ENCODE assay signal across 13 mouse cellular contexts in the genomic region with DNA sequence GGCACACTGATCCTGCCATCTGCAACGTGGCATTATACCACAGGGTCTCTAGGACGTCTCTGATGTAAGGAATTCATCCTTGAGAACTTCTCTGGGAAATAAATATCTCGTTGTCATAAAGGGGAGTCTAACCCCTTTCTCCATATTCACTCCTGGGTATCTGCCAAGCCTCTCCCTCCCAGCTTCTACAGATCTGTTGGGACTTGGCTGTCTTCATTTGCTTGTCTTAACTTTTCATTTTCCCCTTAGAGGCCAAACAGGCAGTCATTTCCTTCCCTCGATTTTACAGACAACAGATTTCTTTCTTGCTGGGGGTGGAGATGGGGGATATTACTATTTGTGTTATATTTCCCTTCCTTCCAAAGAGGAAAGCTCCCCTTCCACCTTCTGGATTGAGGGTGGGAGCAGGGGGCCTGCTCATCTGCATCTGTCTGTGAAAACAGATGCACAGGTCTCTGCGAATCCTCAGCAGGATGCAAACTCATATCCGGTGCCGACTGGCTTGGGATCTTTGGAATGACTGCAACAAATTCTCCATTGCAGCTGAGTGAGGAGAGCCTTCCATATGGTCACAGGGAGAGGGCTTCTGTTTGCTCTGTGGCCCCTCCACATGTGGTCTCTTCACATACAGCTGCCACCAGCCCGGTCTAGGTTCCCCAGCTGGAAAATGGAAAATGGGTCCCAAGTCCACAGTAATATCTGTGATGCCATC.
DNase-seq lines count a peak whose midpoint lies in the region; ATAC-seq and TF ChIP-seq lines count a peak whose summit lies in the region.
"Had no signal": no experiment of that assay in that cellular context is flagged by ENCODE, and none has a peak within 500 bp of the region (broad histone marks: within the 10 kb centered on the region; RNA-seq: fewer than 3 reads in every experiment).

No protein-coding gene starts in this region.

- H3K27ac ChIP-seq in heart, embryonic 16.5 days (ENCODE audit: low read length): peak overlapping the region; percentile 76
- peak overlapping the region; percentile 11; the same call in 1 of the 2 replicates for H3K27ac ChIP-seq in liver, embryonic 15.5 days (replicated peaks)
- H3K27ac ChIP-seq in embryonic facial prominence, embryonic 15.5 days (replicated peaks): peak overlapping the region; percentile 68
- H3K27ac ChIP-seq in limb, embryonic 14.5 days (replicated peaks; ENCODE audit: low read depth, low read length): 0 out of 2 replicates have a peak overlapping the region, but pooled peaks have one; percentile 35

- WGBS in heart, embryonic 16.5 days: 54% methylated on average over 8 of the region's 8 CpGs
- WGBS in liver, embryonic 15.5 days (ENCODE audit: insufficient replicate concordance): 78% methylated on average over 8 of the region's 8 CpGs
- 46% methylated on average over 8 of the region's 8 CpGs for WGBS in embryonic facial prominence, embryonic 15.5 days
- WGBS in limb, embryonic 14.5 days: 65% methylated on average over 8 of the region's 8 CpGs

- ATAC-seq in heart, embryonic 16.5 days (replicated peaks; ENCODE audit: extremely low read depth, insufficient read depth, low FRiP score): no peak
- ATAC-seq in liver, embryonic 15.5 days (ENCODE audit: insufficient read depth): no peak
- no peak for ATAC-seq in embryonic facial prominence, embryonic 15.5 days (ENCODE audit: insufficient number of reproducible peaks, low FRiP score, low TSS enrichment, low read depth)
- ATAC-seq in limb, embryonic 14.5 days (ENCODE audit: low FRiP score, low read depth): peak; percentile 54

- no peak overlapping the region for H3K4me2 ChIP-seq in heart, embryonic 16.5 days (ENCODE audit: low read depth, low read length)
- H3K4me2 ChIP-seq in liver, embryonic 15.5 days: no peak overlapping the region
- H3K4me2 ChIP-seq in embryonic facial prominence, embryonic 15.5 days (replicated peaks): no peak overlapping the region
- H3K4me2 ChIP-seq in limb, embryonic 14.5 days (replicated peaks; ENCODE audit: low read depth, low read length, severe bottlenecking): no peak overlapping the region

- H3K9me3 ChIP-seq in heart, embryonic 16.5 days (replicated peaks; ENCODE audit: control insufficient read depth, low read length): no peaks in the 10 kb centered on the region
- no peaks in the 10 kb centered on the region for H3K9me3 ChIP-seq in liver, embryonic 15.5 days (replicated peaks)
- H3K9me3 ChIP-seq in embryonic facial prominence, embryonic 15.5 days (replicated peaks): no peaks in the 10 kb centered on the region
- no peaks in the 10 kb centered on the region for H3K9me3 ChIP-seq in limb, embryonic 14.5 days (ENCODE audit: control insufficient read depth, low read length)

- H3K36me3 ChIP-seq in heart, embryonic 16.5 days (ENCODE audit: control insufficient read depth, insufficient read depth): peaks cover 17% of the 10 kb centered on the region
- peaks cover 95% of the 10 kb centered on the region for H3K36me3 ChIP-seq in liver, embryonic 15.5 days (replicated peaks)
- H3K36me3 ChIP-seq in embryonic facial prominence, embryonic 15.5 days: peaks cover 25% of the 10 kb centered on the region
- peaks cover 69% of the 10 kb centered on the region for H3K36me3 ChIP-seq in limb, embryonic 14.5 days (ENCODE audit: control insufficient read depth, insufficient read depth, low read length)

- DNase-seq in heart, adult 18-20 months: no peak
- DNase-seq in liver: no peak
- DNase-seq in limb, embryonic 14.5 days (ENCODE audit: low spot score): peak; percentile 45
- DNase-seq in gastrocnemius, postnatal 25 days: no peak
- no peak for DNase-seq in spleen, adult 12 weeks (ENCODE audit: low spot score)
- DNase-seq: cerebellum, adult 9-11 months; kidney, postnatal 4 days; spleen, adult 18-20 months; thymus, postnatal 36 days had no signal

- H3K27me3 ChIP-seq in heart, embryonic 16.5 days (ENCODE audit: control insufficient read depth, insufficient read depth, low read length): no peaks in the 10 kb centered on the region
- no peaks in the 10 kb centered on the region for H3K27me3 ChIP-seq in liver, embryonic 15.5 days
- no peaks in the 10 kb centered on the region for H3K27me3 ChIP-seq in embryonic facial prominence, embryonic 15.5 days
- no peaks in the 10 kb centered on the region for H3K27me3 ChIP-seq in limb, embryonic 14.5 days (ENCODE audit: control insufficient read depth, insufficient read depth, low read length)

- H3K4me3 ChIP-seq in heart, embryonic 16.5 days (ENCODE audit: low read length): no peak overlapping the region
- H3K4me3 ChIP-seq in liver, embryonic 15.5 days (replicated peaks): no peak overlapping the region
- H3K4me3 ChIP-seq in embryonic facial prominence, embryonic 15.5 days (replicated peaks): no peak overlapping the region
- no peak overlapping the region for H3K4me3 ChIP-seq in limb, embryonic 14.5 days (replicated peaks; ENCODE audit: low read length)
- H3K4me3 ChIP-seq: erythroblast, embryonic 14.5 days had no signal

- H3K9ac ChIP-seq in heart, embryonic 16.5 days (ENCODE audit: low read length): no peak overlapping the region
- H3K9ac ChIP-seq in liver, embryonic 15.5 days: no peak overlapping the region
- H3K9ac ChIP-seq in embryonic facial prominence, embryonic 15.5 days: no peak overlapping the region
- no peak overlapping the region for H3K9ac ChIP-seq in limb, embryonic 14.5 days (ENCODE audit: low read depth, low read length, severe bottlenecking)

- H3K4me1 ChIP-seq in heart, embryonic 16.5 days (ENCODE audit: control insufficient read depth, insufficient read depth, low read length): peaks cover 23% of the 10 kb centered on the region
- H3K4me1 ChIP-seq in liver, embryonic 15.5 days (replicated peaks): peaks cover 39% of the 10 kb centered on the region
- H3K4me1 ChIP-seq in embryonic facial prominence, embryonic 15.5 days: peaks cover 70% of the 10 kb centered on the region
- peaks cover 28% of the 10 kb centered on the region for H3K4me1 ChIP-seq in limb, embryonic 14.5 days (ENCODE audit: control insufficient read depth, insufficient read depth, low read length)

- no peak for TF ChIP-seq POLR2A in limb, embryonic 14.5 days (IDR thresholded peaks at IDR 0.05; ENCODE audit: borderline replicate concordance, extremely low read depth, insufficient read depth, insufficient read length)

Comparison
In these comparisons a context has a peak if more than half of its experiments do, and no peak if none do; other contexts are left out.
1. H3K27ac ChIP-seq: peak in every context shown above with its lines; median percentile 76 in heart, embryonic 16.5 days; 68 in embryonic facial prominence, embryonic 15.5 days; 35 in limb, embryonic 14.5 days; 11 in liver, embryonic 15.5 days.